Mouse (Mus musculus): ENCODE measurements around the gene Apold1. TPM values are rescaled to one million over a fixed set of nuclear protein-coding genes. Genes with fewer than 3 reads are reported as not detected.

Apold1 gene
- polyA plus RNA-seq, 1 experiment: 0.05 TPM

GRCm38 (mm10) chr6:134963910-134964309 is 17.6 kb upstream of the Apold1 start:
- Histone ChIP-seq H3K79me2 (ENCODE audit: control insufficient read depth, insufficient read depth) (no peaks in the 10 kb centered on the region), H3K27me3 (ENCODE audit: control insufficient read depth, insufficient read depth, insufficient read length) (no peaks in the 10 kb centered on the region)

GRCm38 (mm10) chr6:134966681-134967080 is 14.8 kb upstream of the Apold1 start:
- no peaks in the 10 kb centered on the region for H3K79me2 ChIP-seq (ENCODE audit: control insufficient read depth, insufficient read depth)
- no peak overlapping the region for H3ac ChIP-seq (ENCODE audit: control insufficient read depth, insufficient read length, low read depth)
- H3K36me3 ChIP-seq (ENCODE audit: control insufficient read depth, insufficient read depth): no peaks in the 10 kb centered on the region
- no peak overlapping the region for H3K4me3 ChIP-seq (ENCODE audit: insufficient read depth, poor library complexity, severe bottlenecking)
- TF ChIP-seq CTCF (IDR thresholded peaks at IDR 0.05; ENCODE audit: control insufficient read depth, insufficient read depth, insufficient read length): no peak
- TF ChIP-seq MAX (IDR thresholded peaks at IDR 0.05): no peak
- no peak for TF ChIP-seq MYOD1 (IDR thresholded peaks at IDR 0.05; ENCODE audit: control insufficient read depth, insufficient read length, low read depth)
- no peak for TF ChIP-seq CEBPB (IDR thresholded peaks at IDR 0.05; ENCODE audit: low read depth)
- no peak for TF ChIP-seq USF1 (IDR thresholded peaks at IDR 0.05; ENCODE audit: low read depth)
- TF ChIP-seq FOSL1 (IDR thresholded peaks at IDR 0.05; ENCODE audit: insufficient read depth, low read length, poor library complexity, severe bottlenecking): no peak
- no peak for TF ChIP-seq MYOG (IDR thresholded peaks at IDR 0.05; ENCODE audit: control insufficient read depth, extremely low read depth, insufficient read length)
- H3K27me3 ChIP-seq (ENCODE audit: control insufficient read depth, insufficient read depth, insufficient read length): no peaks in the 10 kb centered on the region
- no peaks in the 10 kb centered on the region for H3K79me3 ChIP-seq (ENCODE audit: low read depth)

More at GRCm38 (mm10) chr6:134963910-134964309, 17.6 kb upstream of the Apold1 start:
- Histone ChIP-seq H3K36me3 (ENCODE audit: control insufficient read depth, insufficient read depth) (no peaks in the 10 kb centered on the region), H3ac (ENCODE audit: control insufficient read depth, insufficient read length, low read depth) (no peak overlapping the region), H3K4me3 (ENCODE audit: insufficient read depth, poor library complexity, severe bottlenecking) (no peak overlapping the region), H3K79me3 (ENCODE audit: low read depth) (no peaks in the 10 kb centered on the region)
- TF ChIP-seq USF1 (IDR thresholded peaks at IDR 0.05; ENCODE audit: low read depth) (no peak), MYOG (IDR thresholded peaks at IDR 0.05; ENCODE audit: control insufficient read depth, extremely low read depth, insufficient read length) (no peak), MAX (IDR thresholded peaks at IDR 0.05) (no peak), MYOD1 (IDR thresholded peaks at IDR 0.05; ENCODE audit: control insufficient read depth, insufficient read length, low read depth) (no peak), CEBPB (IDR thresholded peaks at IDR 0.05; ENCODE audit: low read depth) (no peak), CTCF (IDR thresholded peaks at IDR 0.05; ENCODE audit: control insufficient read depth, insufficient read depth, insufficient read length) (no peak), FOSL1 (IDR thresholded peaks at IDR 0.05; ENCODE audit: insufficient read depth, low read length, poor library complexity, severe bottlenecking) (no peak)

- TF ChIP-seq CTCF (IDR thresholded peaks at IDR 0.05; ENCODE audit: control insufficient read depth, insufficient read depth, insufficient read length): no peak
- TF ChIP-seq MYOG (IDR thresholded peaks at IDR 0.05; ENCODE audit: control insufficient read depth, extremely low read depth, insufficient read length): no peak
- no peak for TF ChIP-seq FOSL1 (IDR thresholded peaks at IDR 0.05; ENCODE audit: insufficient read depth, low read length, poor library complexity, severe bottlenecking)
- TF ChIP-seq USF1 (IDR thresholded peaks at IDR 0.05; ENCODE audit: low read depth): no peak
- no peak for TF ChIP-seq MAX (IDR thresholded peaks at IDR 0.05)
- TF ChIP-seq MYOD1 (IDR thresholded peaks at IDR 0.05; ENCODE audit: control insufficient read depth, insufficient read length, low read depth): no peak
- TF ChIP-seq CEBPB (IDR thresholded peaks at IDR 0.05; ENCODE audit: low read depth): no peak
- no peaks in the 10 kb centered on the region for H3K27me3 ChIP-seq (ENCODE audit: control insufficient read depth, insufficient read depth, insufficient read length)
- H3K79me2 ChIP-seq (ENCODE audit: control insufficient read depth, insufficient read depth): no peaks in the 10 kb centered on the region
- no peaks in the 10 kb centered on the region for H3K36me3 ChIP-seq (ENCODE audit: control insufficient read depth, insufficient read depth)
- no peaks in the 10 kb centered on the region for H3K79me3 ChIP-seq (ENCODE audit: low read depth)
- no peak overlapping the region for H3ac ChIP-seq (ENCODE audit: control insufficient read depth, insufficient read length, low read depth)
- no peak overlapping the region for H3K4me3 ChIP-seq (ENCODE audit: insufficient read depth, poor library complexity, severe bottlenecking)
Observed at GRCm38 (mm10) chr6:134968326-134968725, 13.2 kb upstream of the Apold1 start.

- TF ChIP-seq MYOD1 (IDR thresholded peaks at IDR 0.05; ENCODE audit: control insufficient read depth, insufficient read length, low read depth) (no peak), CEBPB (IDR thresholded peaks at IDR 0.05; ENCODE audit: low read depth) (no peak), USF1 (IDR thresholded peaks at IDR 0.05; ENCODE audit: low read depth) (no peak), MAX (IDR thresholded peaks at IDR 0.05) (no peak), CTCF (IDR thresholded peaks at IDR 0.05; ENCODE audit: control insufficient read depth, insufficient read depth, insufficient read length) (no peak), MYOG (IDR thresholded peaks at IDR 0.05; ENCODE audit: control insufficient read depth, extremely low read depth, insufficient read length) (no peak), FOSL1 (IDR thresholded peaks at IDR 0.05; ENCODE audit: insufficient read depth, low read length, poor library complexity, severe bottlenecking) (no peak)
Observed at GRCm38 (mm10) chr6:134969498-134969897, 12.0 kb upstream of the Apold1 start.

GRCm38 (mm10) chr6:134972096-134972495 is 9.4 kb upstream of the Apold1 start:
- no peaks in the 10 kb centered on the region for H3K79me2 ChIP-seq (ENCODE audit: control insufficient read depth, insufficient read depth)
- H3K36me3 ChIP-seq (ENCODE audit: control insufficient read depth, insufficient read depth): no peaks in the 10 kb centered on the region
- H3ac ChIP-seq (ENCODE audit: control insufficient read depth, insufficient read length, low read depth): no peak overlapping the region
- H3K4me3 ChIP-seq (ENCODE audit: insufficient read depth, poor library complexity, severe bottlenecking): no peak overlapping the region
- H3K27me3 ChIP-seq (ENCODE audit: control insufficient read depth, insufficient read depth, insufficient read length): no peaks in the 10 kb centered on the region
- TF ChIP-seq USF1 (IDR thresholded peaks at IDR 0.05; ENCODE audit: low read depth): no peak
- no peak for TF ChIP-seq MYOD1 (IDR thresholded peaks at IDR 0.05; ENCODE audit: control insufficient read depth, insufficient read length, low read depth)
- no peaks in the 10 kb centered on the region for H3K79me3 ChIP-seq (ENCODE audit: low read depth)

More at GRCm38 (mm10) chr6:134969498-134969897, 12.0 kb upstream of the Apold1 start:
- Histone ChIP-seq H3ac (ENCODE audit: control insufficient read depth, insufficient read length, low read depth) (no peak overlapping the region), H3K79me2 (ENCODE audit: control insufficient read depth, insufficient read depth) (no peaks in the 10 kb centered on the region), H3K27me3 (ENCODE audit: control insufficient read depth, insufficient read depth, insufficient read length) (no peaks in the 10 kb centered on the region), H3K36me3 (ENCODE audit: control insufficient read depth, insufficient read depth) (no peaks in the 10 kb centered on the region), H3K79me3 (ENCODE audit: low read depth) (no peaks in the 10 kb centered on the region), H3K4me3 (ENCODE audit: insufficient read depth, poor library complexity, severe bottlenecking) (no peak overlapping the region)

- TF ChIP-seq CTCF (IDR thresholded peaks at IDR 0.05; ENCODE audit: control insufficient read depth, insufficient read depth, insufficient read length) (no peak), MYOD1 (IDR thresholded peaks at IDR 0.05; ENCODE audit: control insufficient read depth, insufficient read length, low read depth) (no peak), MAX (IDR thresholded peaks at IDR 0.05) (no peak), USF1 (IDR thresholded peaks at IDR 0.05; ENCODE audit: low read depth) (no peak), MYOG (IDR thresholded peaks at IDR 0.05; ENCODE audit: control insufficient read depth, extremely low read depth, insufficient read length) (no peak), FOSL1 (IDR thresholded peaks at IDR 0.05; ENCODE audit: insufficient read depth, low read length, poor library complexity, severe bottlenecking) (no peak), CEBPB (IDR thresholded peaks at IDR 0.05; ENCODE audit: low read depth) (no peak)
- Histone ChIP-seq H3K4me3 (ENCODE audit: insufficient read depth, poor library complexity, severe bottlenecking) (no peak overlapping the region), H3K36me3 (ENCODE audit: control insufficient read depth, insufficient read depth) (no peaks in the 10 kb centered on the region), H3K79me2 (ENCODE audit: control insufficient read depth, insufficient read depth) (no peaks in the 10 kb centered on the region), H3ac (ENCODE audit: control insufficient read depth, insufficient read length, low read depth) (no peak overlapping the region), H3K27me3 (ENCODE audit: control insufficient read depth, insufficient read depth, insufficient read length) (no peaks in the 10 kb centered on the region), H3K79me3 (ENCODE audit: low read depth) (no peaks in the 10 kb centered on the region)
Observed at GRCm38 (mm10) chr6:134976628-134977027, 4.9 kb upstream of the Apold1 start.

Data from C2C12 (cell line).